Mouse (Mus musculus): Measurements from ENCODE around the gene H2-Eb2.

GRCm38 (mm10) chr17:34287648-34288047 lies 37.8 kb upstream of the H2-Eb2 start, which contains the start of gene H2-Aa:
- no peak for TF ChIP-seq CTCF (IDR thresholded peaks at IDR 0.05; ENCODE audit: low read depth)
- TF ChIP-seq EP300 (IDR thresholded peaks at IDR 0.05; ENCODE audit: low read depth): no peak
